Mouse (Mus musculus) liver (tissue): Measurements from ENCODE around the gene Ppip5k2.

ENCODE experiments used
- DNase-seq: peaks from one replicate; pipeline ENCODE4 v3.0.0-alpha.2; 2020; ENCODE audit warnings: mixed read lengths

Ppip5k2 gene

GRCm38 (mm10) chr1:97753216-97753615 is 17.0 kb downstream of the Ppip5k2 start:
- DNase-seq, result no peak

GRCm38 (mm10) chr1:97748163-97748562 is 22.0 kb downstream of the Ppip5k2 start:
- no peak for DNase-seq

GRCm38 (mm10) chr1:97746261-97746660 is 23.9 kb downstream of the Ppip5k2 start:
- no peak for DNase-seq

GRCm38 (mm10) chr1:97745712-97746111 is 24.5 kb downstream of the Ppip5k2 start:
- no peak for DNase-seq

- DNase-seq, result no peak
These were observed 27.1 kb downstream of the Ppip5k2 start for GRCm38 (mm10) chr1:97743063-97743462.

GRCm38 (mm10) chr1:97729339-97729738 is 40.9 kb downstream of the Ppip5k2 start:
- DNase-seq, result no peak

- DNase-seq, result no peak
These were observed 43.5 kb downstream of the Ppip5k2 start for GRCm38 (mm10) chr1:97726730-97727129.

- no peak for DNase-seq
These were observed 51.8 kb downstream of the Ppip5k2 start for GRCm38 (mm10) chr1:97718440-97718839.

- no peak for DNase-seq
These were observed 55.8 kb downstream of the Ppip5k2 start for GRCm38 (mm10) chr1:97714334-97714868.

- no peak for DNase-seq
These were observed 59.7 kb downstream of the Ppip5k2 start for GRCm38 (mm10) chr1:97710520-97710919.

- no peak for DNase-seq
These were observed 64.8 kb downstream of the Ppip5k2 start for GRCm38 (mm10) chr1:97705389-97705788.

GRCm38 (mm10) chr1:97704646-97705045 is 65.6 kb downstream of the Ppip5k2 start:
- no peak for DNase-seq

- no peak for DNase-seq
These were observed 71.1 kb downstream of the Ppip5k2 start for GRCm38 (mm10) chr1:97698956-97699570.

GRCm38 (mm10) chr1:97697273-97697672 is 72.9 kb downstream of the Ppip5k2 start:
- no peak for DNase-seq

- DNase-seq, result no peak
These were observed 76.4 kb downstream of the Ppip5k2 start for GRCm38 (mm10) chr1:97693825-97694224.

- DNase-seq, result peak; percentile 59
These were observed 81.5 kb downstream of the Ppip5k2 start for GRCm38 (mm10) chr1:97688756-97689155.

GRCm38 (mm10) chr1:97676526-97677177 is 93.6 kb downstream of the Ppip5k2 start:
- DNase-seq, result no peak

- DNase-seq, result no peak
These were observed 94.1 kb downstream of the Ppip5k2 start for GRCm38 (mm10) chr1:97676115-97676514.

- DNase-seq, result peak; percentile 21
These were observed 97.4 kb downstream of the Ppip5k2 start for GRCm38 (mm10) chr1:97672849-97673248.

GRCm38 (mm10) chr1:97667288-97667687 is 102.9 kb downstream of the Ppip5k2 start:
- DNase-seq, result no peak

- no peak for DNase-seq
These were observed 107.9 kb downstream of the Ppip5k2 start for GRCm38 (mm10) chr1:97662324-97662723.

- DNase-seq, result peak; percentile 90
These were observed 108.6 kb downstream of the Ppip5k2 start, which contains the start of gene D1Ertd622e for GRCm38 (mm10) chr1:97661406-97662241. Gene D1Ertd622e, minus strand, starts transcription at chr1:97662074.

- peak; percentile 95 for DNase-seq
These were observed 109.4 kb downstream of the Ppip5k2 start for GRCm38 (mm10) chr1:97660687-97661405.
